Mouse (Mus musculus) CH12.LX (cell line): ENCODE results near the gene Atxn7l3. TPM values are rescaled to one million over a fixed set of nuclear protein-coding genes. Genes with fewer than 3 reads are reported as not detected.

Experiments
- DNase-seq: peaks from one replicate; pipeline ENCODE4 v3.0.0-alpha.2; 2013; ENCODE audit errors: extremely low read depth
- H3K27ac ChIP-seq: 2 replicates; pipeline ENCODE4 v1.5.1; 2012; ENCODE audit warnings: low read depth, mild to moderate bottlenecking, control low read depth, moderate library complexity; ENCODE audit not compliant: insufficient read depth
- H3K27me3 ChIP-seq: replicated peaks from 2 replicates; pipeline ENCODE3; 2012; ENCODE audit warnings: inconsistent platforms
- H3K36me3 ChIP-seq, 2 experiments: replicated peaks in 1 of 2; 2 replicates each; pipeline versions ENCODE3 to v1.6.1; 2012; ENCODE audit warnings: inconsistent platforms in 1 of 2, low read length in 1 of 2, mild to moderate bottlenecking in 1 of 2, mixed read lengths in 1 of 2, moderate library complexity in 1 of 2; ENCODE audit not compliant: control insufficient read depth in 1 of 2, insufficient read depth in 1 of 2
- H3K4me1 ChIP-seq, 2 experiments: 2 replicates each; pipeline ENCODE4 v1.6.1; 2012; ENCODE audit warnings: inconsistent platforms in 1 of 2, moderate library complexity in 1 of 2; ENCODE audit not compliant: insufficient read depth in 2 of 2, control insufficient read depth in 1 of 2
- H3K4me2 ChIP-seq: 2 replicates; pipeline ENCODE4 v1.6.1; 2012; ENCODE audit warnings: low read depth, mild to moderate bottlenecking, control low read depth; ENCODE audit not compliant: poor library complexity, insufficient read depth, severe bottlenecking
- H3K4me3 ChIP-seq, 3 experiments: fragments of 150-350 bp in 1 of 3; sonication (generic) in 1 of 3; replicated peaks in 1 of 3; 2 replicates each; pipeline versions ENCODE3 to v1.5.1; 2011 to 2012; ENCODE audit warnings: low read depth in 2 of 3, low read length in 2 of 3, mild to moderate bottlenecking in 2 of 3, moderate library complexity in 2 of 3, control low read depth in 1 of 3, improper control_type of control experiment in 1 of 3, inconsistent platforms in 1 of 3, mixed read lengths in 1 of 3; ENCODE audit not compliant: poor library complexity in 1 of 3
- H3K79me2 ChIP-seq: replicated peaks from 2 replicates; pipeline ENCODE4 v1.6.1; 2012; ENCODE audit warnings: mild to moderate bottlenecking, moderate library complexity; ENCODE audit not compliant: control insufficient read depth, poor library complexity, insufficient read depth, severe bottlenecking; ENCODE audit errors: extremely low read depth
- H3K9ac ChIP-seq: 2 replicates; pipeline ENCODE4 v1.6.1; 2012; ENCODE audit warnings: low read depth, mild to moderate bottlenecking, control low read depth, moderate library complexity; ENCODE audit not compliant: insufficient read depth
- H3K9me3 ChIP-seq: replicated peaks from 2 replicates; pipeline ENCODE3; 2012; ENCODE audit warnings: low read length, inconsistent platforms, mixed read lengths
- BHLHE40 ChIP-seq: IDR thresholded peaks from 2 replicates; pipeline ENCODE4 v1.6.1; 2011; ENCODE audit warnings: mild to moderate bottlenecking, low read depth, low read length, improper control_type of control experiment
- E2F4 ChIP-seq: IDR thresholded peaks from 2 replicates; pipeline ENCODE4 v1.6.1; 2011; ENCODE audit warnings: low read depth, low read length, improper control_type of control experiment; ENCODE audit not compliant: insufficient replicate concordance
- EP300 ChIP-seq: IDR thresholded peaks from 2 replicates; pipeline ENCODE4 v1.6.1; 2011; ENCODE audit warnings: low read length, improper control_type of control experiment
- ETS1 ChIP-seq: conservative IDR thresholded peaks from 2 replicates; pipeline ENCODE4 v1.6.1; 2012; ENCODE audit warnings: low read depth, mild to moderate bottlenecking, inconsistent platforms, low read length, improper control_type of control experiment, moderate library complexity
- GABPA ChIP-seq: IDR thresholded peaks from 2 replicates; pipeline ENCODE4 v1.6.1; 2012; ENCODE audit warnings: low read depth, low read length, improper control_type of control experiment, inconsistent platforms; ENCODE audit not compliant: insufficient replicate concordance
- HCFC1 ChIP-seq: IDR thresholded peaks from 2 replicates; pipeline ENCODE4 v1.6.1; 2012; ENCODE audit warnings: low read depth, mild to moderate bottlenecking, inconsistent platforms, low read length, improper control_type of control experiment
- IRF4 ChIP-seq: IDR thresholded peaks from 2 replicates; pipeline ENCODE4 v1.6.1; 2014; ENCODE audit warnings: low read depth, mild to moderate bottlenecking, inconsistent platforms, low read length, improper control_type of control experiment
- JUN ChIP-seq: IDR thresholded peaks from 2 replicates; pipeline ENCODE4 v1.6.1; 2011; ENCODE audit warnings: low read depth, mild to moderate bottlenecking, low read length, improper control_type of control experiment, moderate library complexity; ENCODE audit not compliant: insufficient read depth
- JUND ChIP-seq: conservative IDR thresholded peaks from 2 replicates; pipeline ENCODE4 v1.6.1; 2011; ENCODE audit warnings: low read depth, low read length, improper control_type of control experiment
- KAT2A ChIP-seq: IDR thresholded peaks from 2 replicates; pipeline ENCODE4 v1.6.1; 2012; ENCODE audit warnings: low read length, improper control_type of control experiment, inconsistent platforms; ENCODE audit not compliant: insufficient replicate concordance
- MAFK ChIP-seq: IDR thresholded peaks from 2 replicates; pipeline ENCODE4 v1.6.1; 2011; ENCODE audit warnings: low read length, improper control_type of control experiment; ENCODE audit not compliant: insufficient replicate concordance
- MAX ChIP-seq: IDR thresholded peaks from 2 replicates; pipeline ENCODE4 v1.6.1; 2011; ENCODE audit warnings: low read length, improper control_type of control experiment
- MAZ ChIP-seq: IDR thresholded peaks from 2 replicates; pipeline ENCODE4 v1.6.1; 2012; ENCODE audit warnings: low read depth, mild to moderate bottlenecking, inconsistent platforms, low read length, improper control_type of control experiment, moderate library complexity
- MEF2A ChIP-seq: IDR thresholded peaks from 2 replicates; pipeline ENCODE4 v1.6.1; 2014; ENCODE audit warnings: low read depth, mild to moderate bottlenecking, inconsistent platforms, low read length, improper control_type of control experiment, borderline replicate concordance
- MXI1 ChIP-seq: IDR thresholded peaks from 2 replicates; pipeline ENCODE4 v1.6.1; 2011; ENCODE audit warnings: mild to moderate bottlenecking, low read depth, low read length, improper control_type of control experiment
- NRF1 ChIP-seq: IDR thresholded peaks from 2 replicates; pipeline ENCODE4 v1.6.1; 2014; ENCODE audit warnings: low read depth, mild to moderate bottlenecking, inconsistent platforms, low read length, improper control_type of control experiment, moderate library complexity
- POLR2AphosphoS2 ChIP-seq: IDR thresholded peaks from 2 replicates; pipeline ENCODE4 v1.6.1; 2011; ENCODE audit warnings: low read depth, low read length, improper control_type of control experiment
- RAD21 ChIP-seq: IDR thresholded peaks from 2 replicates; pipeline ENCODE4 v1.6.1; 2011; ENCODE audit warnings: low read depth, mild to moderate bottlenecking, low read length, improper control_type of control experiment, moderate library complexity
- RCOR1 ChIP-seq: conservative IDR thresholded peaks from 2 replicates; pipeline ENCODE4 v1.6.1; 2012; ENCODE audit warnings: low read depth, mild to moderate bottlenecking, inconsistent platforms, low read length, improper control_type of control experiment
- TBP ChIP-seq: conservative IDR thresholded peaks from 2 replicates; pipeline ENCODE4 v1.6.1; 2011; ENCODE audit warnings: low read depth, low read length, improper control_type of control experiment
- TCF12 ChIP-seq: IDR thresholded peaks from 2 replicates; pipeline ENCODE4 v1.6.1; 2014; ENCODE audit warnings: low read depth, mild to moderate bottlenecking, inconsistent platforms, low read length, improper control_type of control experiment
- USF2 ChIP-seq: conservative IDR thresholded peaks from 2 replicates; pipeline ENCODE4 v1.6.1; 2011; ENCODE audit warnings: low read depth, low read length, improper control_type of control experiment
- ZC3H11A ChIP-seq: IDR thresholded peaks from 2 replicates; pipeline ENCODE4 v1.6.1; 2012; ENCODE audit warnings: low read depth, mild to moderate bottlenecking, inconsistent platforms, low read length, improper control_type of control experiment
- ZKSCAN1 ChIP-seq: IDR thresholded peaks from 2 replicates; pipeline ENCODE4 v1.6.1; 2012; ENCODE audit warnings: low read depth, inconsistent platforms, low read length, improper control_type of control experiment, borderline replicate concordance
- ZMIZ1 ChIP-seq: IDR thresholded peaks from 2 replicates; pipeline ENCODE4 v1.6.1; 2012; ENCODE audit warnings: low read depth, mild to moderate bottlenecking, inconsistent platforms, low read length, improper control_type of control experiment
- ZNF384 ChIP-seq: IDR thresholded peaks from 2 replicates; pipeline ENCODE4 v1.6.1; 2012; ENCODE audit warnings: low read depth, low read length, improper control_type of control experiment, inconsistent platforms
- dilution Hi-C: fragments of 300-500 bp; cut with MboI; formaldehyde crosslinking; loops from 2 replicates; pipeline ENCODE4 v1.14.3; 2020; ENCODE audit warnings: low sequenced_read_pairs; ENCODE audit not compliant: extremely low pct_unique_long_range_greater_than_20kb, extremely low pct_ligation_motif_present
- in situ Hi-C: fragments of 300-500 bp; cut with MboI; formaldehyde crosslinking; loops from 3 replicates; pipeline ENCODE4 v1.14.3; 2019; ENCODE audit warnings: low sequenced_read_pairs, low pct_ligation_motif_present, low pct_unique_long_range_greater_than_20kb, mixed read lengths
- polyA plus RNA-seq: library from polyadenylated mRNA; unstranded; fragments of >175 nt; gene quantifications from 2 replicates; pipeline ENCODE4 v1.2.1, GENCODE M21; 2012; ENCODE audit warnings: low read depth; ENCODE audit not compliant: insufficient read length
- total RNA-seq, 2 experiments: library from RNA; depleted of rRNA; stranded (reverse); fragments of 300-350 nt in 1 of 2; fragments of >200 nt in 1 of 2; gene quantifications; 2 replicates each; pipeline ENCODE4 v1.2.3; 2012 to 2014

The Atxn7l3 gene
- total and polyA plus RNA-seq, 3 experiments, result 40.7 to 59.0 (median 46.6) TPM

GRCm38 (mm10) chr11:102329518-102329917 is 33.1 kb upstream of the Atxn7l3 start:
- DNase-seq, result no peak
- Histone ChIP-seq H3K27me3 (peaks cover 49% of the 10 kb centered on the region), H3K9ac (no peak overlapping the region), H3K9me3 (peaks cover 7% of the 10 kb centered on the region), H3K4me1 (no peaks in the 10 kb centered on the region), H3K79me2 (no peaks in the 10 kb centered on the region), H3K4me3 (no peak overlapping the region), H3K36me3 (no peaks in the 10 kb centered on the region), H3K27ac (no peak overlapping the region), H3K4me2 (no peak overlapping the region)
- TF ChIP-seq IRF4 (no peak), NRF1 (no peak), ZMIZ1 (no peak), MXI1 (no peak), JUN (no peak), MEF2A (no peak), ETS1 (no peak), USF2 (no peak), RCOR1 (no peak), MAX (no peak), MAZ (no peak), ZNF384 (no peak), BHLHE40 (no peak), HCFC1 (no peak), KAT2A (no peak), POLR2AphosphoS2 (no peak)
- dilution Hi-C loops, result no loop called here
- in situ Hi-C loops, result no loop called here

- TF ChIP-seq RCOR1 (no peak), MAFK (no peak), JUN (no peak), MEF2A (no peak), TCF12 (no peak), ZC3H11A (no peak), ZKSCAN1 (no peak), HCFC1 (no peak), EP300 (no peak), MAX (no peak), ZNF384 (no peak), TBP (no peak), MXI1 (no peak), GABPA (no peak), JUND (no peak), ZMIZ1 (no peak), E2F4 (no peak), RAD21 (no peak)
- Histone ChIP-seq H3K27ac (no peak overlapping the region), H3K79me2 (no peaks in the 10 kb centered on the region), H3K27me3 (peaks cover 47% of the 10 kb centered on the region), H3K36me3 (no peaks in the 10 kb centered on the region), H3K4me1 (no peaks in the 10 kb centered on the region), H3K4me2 (no peak overlapping the region), H3K4me3 (no peak overlapping the region), H3K9ac (no peak overlapping the region), H3K9me3 (peaks cover 2% of the 10 kb centered on the region)
- in situ Hi-C loops, result no loop called here
- DNase-seq, result no peak
- dilution Hi-C loops, result no loop called here
Measured at GRCm38 (mm10) chr11:102327839-102328238, 31.4 kb upstream of the Atxn7l3 start.
